Mouse (Mus musculus): ENCODE measurements around the gene Amz2. TPM values are rescaled to one million over a fixed set of nuclear protein-coding genes. Genes with fewer than 3 reads are reported as not detected.
A peak's percentile ranks its signal among the peaks of the same experiment; 100 is the strongest.

Amz2 gene
- polyA plus RNA-seq, 2 experiments = 43.6 to 88.2 TPM

DNA sequence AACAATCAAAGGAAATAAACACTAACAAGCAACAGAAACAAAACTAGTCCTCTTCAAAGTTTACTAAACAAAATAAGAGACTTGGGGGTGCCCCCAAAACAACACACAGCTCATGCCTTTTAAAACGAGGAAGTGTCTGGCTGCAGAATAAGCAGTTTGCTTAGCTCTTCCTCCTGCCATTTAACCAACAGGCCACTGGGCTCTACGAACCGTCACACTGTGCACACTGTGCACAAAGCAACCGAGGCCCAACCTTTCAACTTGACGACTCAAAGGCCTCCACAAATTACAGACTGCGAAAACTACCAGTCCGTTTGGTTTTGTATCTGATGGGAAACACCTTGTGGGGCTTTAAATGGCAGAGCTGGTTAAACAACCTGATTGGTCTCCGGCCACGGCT lies 44.4 kb downstream of the Amz2 start:
- H3K9me3 ChIP-seq (ENCODE audit: control insufficient read depth, low read length) = no peaks in the 10 kb centered on the region
- no peak overlapping the region for H3K27ac ChIP-seq (replicated peaks; ENCODE audit: low read depth, low read length)
- DNase-seq (ENCODE audit: low spot score) (no peak), ATAC-seq (ENCODE audit: low FRiP score, low read depth) (no peak)
- H3K9ac ChIP-seq (ENCODE audit: low read depth, low read length, severe bottlenecking) = no peak overlapping the region
- 57% methylated on average over 9 of the region's 9 CpGs for WGBS
- H3K27me3 ChIP-seq (ENCODE audit: control insufficient read depth, insufficient read depth, low read length) = peaks cover 20% of the 10 kb centered on the region
- H3K36me3 ChIP-seq (ENCODE audit: control insufficient read depth, insufficient read depth, low read length) = no peaks in the 10 kb centered on the region
- H3K4me1 ChIP-seq (ENCODE audit: control insufficient read depth, insufficient read depth, low read length) = peaks cover 8% of the 10 kb centered on the region
- no peak overlapping the region for H3K4me2 ChIP-seq (replicated peaks; ENCODE audit: low read depth, low read length, severe bottlenecking)
- H3K4me3 ChIP-seq (replicated peaks; ENCODE audit: low read length) = no peak overlapping the region
- TF ChIP-seq POLR2A (IDR thresholded peaks at IDR 0.05; ENCODE audit: borderline replicate concordance, extremely low read depth, insufficient read depth, insufficient read length) = no peak

DNA sequence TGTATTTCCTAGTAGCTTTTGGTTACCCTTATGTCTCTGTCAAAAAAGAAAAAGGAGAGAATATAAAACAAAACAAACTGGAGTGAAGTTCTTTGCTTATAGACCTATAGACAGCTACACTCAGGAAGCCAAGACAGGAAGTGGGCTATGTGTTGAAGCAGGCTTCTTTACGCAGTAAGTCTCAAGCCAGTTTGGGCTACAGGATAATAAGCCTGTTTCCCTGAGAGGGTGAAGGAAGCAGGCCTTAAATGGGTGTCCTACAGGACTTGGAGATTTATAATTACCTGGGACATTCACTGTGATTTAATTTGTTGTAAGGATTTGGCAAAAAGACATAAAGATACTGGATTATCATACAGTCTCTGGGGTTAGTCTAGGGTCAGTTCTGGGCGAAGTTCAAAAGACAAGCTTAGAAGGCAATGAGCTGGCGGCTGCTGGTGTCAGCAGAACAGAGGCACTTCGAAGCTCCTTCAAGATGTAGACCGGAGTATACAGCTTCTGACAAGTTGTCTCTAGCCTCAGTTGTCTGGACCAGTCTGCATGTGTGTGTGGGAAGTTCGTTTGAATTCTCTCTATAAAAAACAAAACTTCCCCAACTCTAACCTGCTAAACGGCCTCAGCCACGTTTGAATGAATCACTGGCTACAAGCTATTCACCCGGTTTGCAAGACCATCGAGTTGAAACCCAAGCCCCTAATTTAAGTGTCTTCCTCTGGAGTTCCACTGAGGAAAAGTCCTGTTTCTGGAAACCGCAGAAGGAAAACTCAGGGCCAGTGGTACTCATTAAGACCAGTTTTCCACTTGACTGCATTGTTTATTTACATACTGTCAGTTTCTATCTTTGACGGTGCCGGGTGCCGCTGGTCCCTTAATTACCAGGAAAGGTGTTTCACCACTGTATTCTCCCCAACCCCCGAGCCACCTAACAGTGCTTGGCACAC lies 45.4 kb downstream of the Amz2 start:
- no peak for ATAC-seq (ENCODE audit: low FRiP score, low read depth)
- DNase-seq (ENCODE audit: low spot score) = no peak
- peak overlapping the region; percentile 76 for H3K4me3 ChIP-seq (replicated peaks; ENCODE audit: low read length)
- WGBS = 27% methylated on average over 15 of the region's 15 CpGs
- H3K9me3 ChIP-seq (ENCODE audit: control insufficient read depth, low read length) = no peaks in the 10 kb centered on the region
- H3K36me3 ChIP-seq (ENCODE audit: control insufficient read depth, insufficient read depth, low read length) = no peaks in the 10 kb centered on the region
- peak overlapping the region; percentile 98 for H3K4me2 ChIP-seq (replicated peaks; ENCODE audit: low read depth, low read length, severe bottlenecking)
- H3K9ac ChIP-seq (ENCODE audit: low read depth, low read length, severe bottlenecking) = no peak overlapping the region
- H3K4me1 ChIP-seq (ENCODE audit: control insufficient read depth, insufficient read depth, low read length) = peaks cover 8% of the 10 kb centered on the region
- no peak for TF ChIP-seq POLR2A (IDR thresholded peaks at IDR 0.05; ENCODE audit: borderline replicate concordance, extremely low read depth, insufficient read depth, insufficient read length)
- peaks cover 20% of the 10 kb centered on the region for H3K27me3 ChIP-seq (ENCODE audit: control insufficient read depth, insufficient read depth, low read length)
- H3K27ac ChIP-seq (replicated peaks; ENCODE audit: low read depth, low read length) = no peak overlapping the region

GRCm38 (mm10) chr11:109472171-109472691 lies 46.5 kb downstream of the Amz2 start:
- Histone ChIP-seq H3K36me3 (ENCODE audit: control insufficient read depth, insufficient read depth, low read length) (no peaks in the 10 kb centered on the region), H3K27me3 (ENCODE audit: control insufficient read depth, insufficient read depth, low read length) (peaks cover 20% of the 10 kb centered on the region), H3K4me3 (replicated peaks; ENCODE audit: low read length) (peak overlapping the region; percentile 76), H3K4me1 (ENCODE audit: control insufficient read depth, insufficient read depth, low read length) (peaks cover 8% of the 10 kb centered on the region), H3K4me2 (replicated peaks; ENCODE audit: low read depth, low read length, severe bottlenecking) (peak overlapping the region; percentile 98), H3K9me3 (ENCODE audit: control insufficient read depth, low read length) (no peaks in the 10 kb centered on the region), H3K9ac (ENCODE audit: low read depth, low read length, severe bottlenecking) (peak overlapping the region; percentile 85), H3K27ac (replicated peaks; ENCODE audit: low read depth, low read length) (no peak overlapping the region)
- DNase-seq (ENCODE audit: low spot score) = peak; percentile 18
- TF ChIP-seq POLR2A (IDR thresholded peaks at IDR 0.05; ENCODE audit: borderline replicate concordance, extremely low read depth, insufficient read depth, insufficient read length) = no peak
- 2% methylated on average over 25 of the region's 33 CpGs for WGBS
- 0 out of 2 replicates have a peak, but pooled peaks have one; percentile 7 for ATAC-seq (ENCODE audit: low FRiP score, low read depth)

DNA sequence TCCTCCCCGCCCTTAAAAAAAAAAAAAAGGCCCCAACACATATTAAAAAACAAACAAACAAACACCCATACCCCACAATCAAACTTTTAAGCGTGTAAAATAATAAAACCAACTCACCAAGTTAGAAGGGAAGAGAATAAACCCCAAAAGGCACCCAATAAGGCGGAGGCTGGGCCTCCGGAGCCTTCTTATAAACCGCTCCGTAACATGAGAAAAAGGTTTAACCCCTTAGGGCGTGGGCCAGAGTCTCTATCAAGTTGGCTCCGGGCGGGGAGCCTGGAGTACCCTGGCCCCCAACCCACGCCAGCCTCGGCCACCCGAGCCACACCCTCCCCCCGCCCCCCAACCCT lies 47.0 kb downstream of the Amz2 start:
- under 1% methylated on average over 12 of the region's 13 CpGs for WGBS
- peak; percentile 50 for ATAC-seq (ENCODE audit: low FRiP score, low read depth)

GRCm38 (mm10) chr11:109473171-109474085 lies 47.7 kb downstream of the Amz2 start, which contains the start of the genes Arsg and Slc16a6:
Gene Arsg, plus strand, starts transcription at chr11:109473374.
Gene Slc16a6, minus strand, starts transcription at chr11:109473598.
- peak within 1 kb of the TSS; percentile 98 for H3K4me2 ChIP-seq (replicated peaks; ENCODE audit: low read depth, low read length, severe bottlenecking)
- peak within 1 kb of the TSS; percentile 76 for H3K4me3 ChIP-seq (replicated peaks; ENCODE audit: low read length)
- WGBS = 1% methylated on average over 91 of the region's 111 CpGs
- peaks cover 20% of the 10 kb centered on the region for H3K27me3 ChIP-seq (ENCODE audit: control insufficient read depth, insufficient read depth, low read length)
- DNase-seq (ENCODE audit: low spot score) = peak; percentile 69
- H3K4me1 ChIP-seq (ENCODE audit: control insufficient read depth, insufficient read depth, low read length) = peaks cover 8% of the 10 kb centered on the region
- H3K27ac ChIP-seq (replicated peaks; ENCODE audit: low read depth, low read length) = peak within 1 kb of the TSS; percentile 39
- ATAC-seq (ENCODE audit: low FRiP score, low read depth) = peak; percentile 84
- H3K9me3 ChIP-seq (ENCODE audit: control insufficient read depth, low read length) = no peaks in the 10 kb centered on the region
- H3K9ac ChIP-seq (ENCODE audit: low read depth, low read length, severe bottlenecking) = peak within 1 kb of the TSS; percentile 85
- no peak for TF ChIP-seq POLR2A (IDR thresholded peaks at IDR 0.05; ENCODE audit: borderline replicate concordance, extremely low read depth, insufficient read depth, insufficient read length)
- no peaks in the 10 kb centered on the region for H3K36me3 ChIP-seq (ENCODE audit: control insufficient read depth, insufficient read depth, low read length)

More for the DNA sequence above, 47.0 kb downstream of the Amz2 start:
- Histone ChIP-seq H3K4me2 (replicated peaks; ENCODE audit: low read depth, low read length, severe bottlenecking) (peak overlapping the region; percentile 98), H3K4me3 (replicated peaks; ENCODE audit: low read length) (peak overlapping the region; percentile 76), H3K27ac (replicated peaks; ENCODE audit: low read depth, low read length) (peak overlapping the region; percentile 39), H3K4me1 (ENCODE audit: control insufficient read depth, insufficient read depth, low read length) (peaks cover 8% of the 10 kb centered on the region), H3K9ac (ENCODE audit: low read depth, low read length, severe bottlenecking) (peak overlapping the region; percentile 85), H3K9me3 (ENCODE audit: control insufficient read depth, low read length) (no peaks in the 10 kb centered on the region), H3K27me3 (ENCODE audit: control insufficient read depth, insufficient read depth, low read length) (peaks cover 20% of the 10 kb centered on the region), H3K36me3 (ENCODE audit: control insufficient read depth, insufficient read depth, low read length) (no peaks in the 10 kb centered on the region)
- TF ChIP-seq POLR2A (IDR thresholded peaks at IDR 0.05; ENCODE audit: borderline replicate concordance, extremely low read depth, insufficient read depth, insufficient read length) = no peak
- peak; percentile 76 for DNase-seq (ENCODE audit: low spot score)

Measured in limb, embryonic 14.5 days (tissue).